Mouse (Mus musculus): Measurements from ENCODE around the gene Hmga2.

- no peak for TF ChIP-seq EP300 (IDR thresholded peaks at IDR 0.05)
- no peak for TF ChIP-seq CTCF (IDR thresholded peaks at IDR 0.05)
Observed at GRCm38 (mm10) chr10:120516311-120516710, 40.0 kb upstream of the Hmga2 start.
